Mouse (Mus musculus): ENCODE results near the gene Zfp629.

Gene Zfp629

GRCm38 (mm10) chr7:127616336-127616735, 739 bp upstream of the Zfp629 start:
- in situ Hi-C loops (cut with MboI, MseI), result no loop called here

GRCm38 (mm10) chr7:127614511-127614890, 1.1 kb downstream of the Zfp629 start:
- in situ Hi-C loops (cut with MboI, MseI), result loop anchor here in 1 of 2 experiments (5.0 kb wide), 1 partner anchor 38 kb away; no protein-coding TSS in a partner anchor

- in situ Hi-C loops (cut with MboI, MseI), result loop anchor here in 1 of 2 experiments (5.0 kb wide), 1 partner anchor 38 kb away; no protein-coding TSS in a partner anchor
Measured at GRCm38 (mm10) chr7:127614091-127614490, 1.5 kb downstream of the Zfp629 start.

GRCm38 (mm10) chr7:127613501-127613900, 2.1 kb downstream of the Zfp629 start:
- in situ Hi-C loops (cut with MboI, MseI), result loop anchor here in 1 of 2 experiments (5.0 kb wide), 1 partner anchor 39 kb away; no protein-coding TSS in a partner anchor

GRCm38 (mm10) chr7:127611561-127611960, 4.0 kb downstream of the Zfp629 start:
- in situ Hi-C loops (cut with MboI, MseI), result loop anchor here in 1 of 2 experiments (5.0 kb wide), 1 partner anchor 41 kb away; no protein-coding TSS in a partner anchor

GRCm38 (mm10) chr7:127611011-127611410, 4.6 kb downstream of the Zfp629 start:
- in situ Hi-C loops (cut with MboI, MseI), result loop anchor here in 1 of 2 experiments (5.0 kb wide), 1 partner anchor 41 kb away; no protein-coding TSS in a partner anchor

GRCm38 (mm10) chr7:127607150-127607549, 8.4 kb downstream of the Zfp629 start:
- in situ Hi-C loops (cut with MboI, MseI), result no loop called here

- in situ Hi-C loops (cut with MboI, MseI), result no loop called here
Measured at GRCm38 (mm10) chr7:127604256-127604655, 11.3 kb downstream of the Zfp629 start.

- in situ Hi-C loops (cut with MboI, MseI), result no loop called here
Measured at GRCm38 (mm10) chr7:127602903-127603302, 12.7 kb downstream of the Zfp629 start.

- in situ Hi-C loops (cut with MboI, MseI), result no loop called here
Measured at GRCm38 (mm10) chr7:127601735-127602134, 13.9 kb downstream of the Zfp629 start.

- in situ Hi-C loops (cut with MboI, MseI), result no loop called here
Measured at GRCm38 (mm10) chr7:127600612-127601011, 15.0 kb downstream of the Zfp629 start.

GRCm38 (mm10) chr7:127596747-127597146, 18.9 kb downstream of the Zfp629 start:
- in situ Hi-C loops (cut with MboI, MseI), result no loop called here

GRCm38 (mm10) chr7:127592575-127592974, 23.0 kb downstream of the Zfp629 start:
- in situ Hi-C loops (cut with MboI, MseI), result no loop called here

- in situ Hi-C loops (cut with MboI, MseI), result no loop called here
Measured at GRCm38 (mm10) chr7:127591108-127591507, 24.5 kb downstream of the Zfp629 start.

GRCm38 (mm10) chr7:127589637-127590036, 26.0 kb downstream of the Zfp629 start:
- in situ Hi-C loops (cut with MboI, MseI), result no loop called here

GRCm38 (mm10) chr7:127588901-127589300, 26.7 kb downstream of the Zfp629 start:
- in situ Hi-C loops (cut with MboI, MseI), result no loop called here

GRCm38 (mm10) chr7:127588011-127588871, 27.4 kb downstream of the Zfp629 start, which contains the start of the genes Ccdc189 and Rnf40:
TSS of gene Ccdc189 (minus strand) at chr7:127588595.
TSS of gene Rnf40 (plus strand) at chr7:127588767.
- in situ Hi-C loops (cut with MboI, MseI), result no loop called here

- in situ Hi-C loops (cut with MboI, MseI), result no loop called here
Measured at GRCm38 (mm10) chr7:127587196-127587595, 28.4 kb downstream of the Zfp629 start.

- in situ Hi-C loops (cut with MboI, MseI), result no loop called here
Measured at GRCm38 (mm10) chr7:127586149-127586548, 29.4 kb downstream of the Zfp629 start.

GRCm38 (mm10) chr7:127585031-127585430, 30.6 kb downstream of the Zfp629 start:
- in situ Hi-C loops (cut with MboI, MseI), result no loop called here

- in situ Hi-C loops (cut with MboI, MseI), result no loop called here
Measured at GRCm38 (mm10) chr7:127583260-127583659, 32.3 kb downstream of the Zfp629 start.

- in situ Hi-C loops (cut with MboI, MseI), result no loop called here
Measured at GRCm38 (mm10) chr7:127574115-127574514, 41.5 kb downstream of the Zfp629 start.
